Mouse (Mus musculus) cerebellum, adult 11-12 months (tissue): ENCODE results near the gene Nelfe.
A peak's percentile ranks its signal among the peaks of the same experiment; 100 is the strongest.
"Not testable (repeated sequence)": the region's sequence is repeated elsewhere in the genome, so short reads cannot be mapped to it uniquely, and the experiment has no call there.

ENCODE experiments used
- DNase-seq: peaks from one replicate; pipeline ENCODE4 v3.0.0; 2022

Nelfe gene

GRCm38 (mm10) chr17:34894801-34895530 lies 44.8 kb downstream of the Nelfe start:
- DNase-seq = peak; percentile 80

GRCm38 (mm10) chr17:34895724-34896123 lies 45.5 kb downstream of the Nelfe start:
- DNase-seq = peak; percentile 64

DNA sequence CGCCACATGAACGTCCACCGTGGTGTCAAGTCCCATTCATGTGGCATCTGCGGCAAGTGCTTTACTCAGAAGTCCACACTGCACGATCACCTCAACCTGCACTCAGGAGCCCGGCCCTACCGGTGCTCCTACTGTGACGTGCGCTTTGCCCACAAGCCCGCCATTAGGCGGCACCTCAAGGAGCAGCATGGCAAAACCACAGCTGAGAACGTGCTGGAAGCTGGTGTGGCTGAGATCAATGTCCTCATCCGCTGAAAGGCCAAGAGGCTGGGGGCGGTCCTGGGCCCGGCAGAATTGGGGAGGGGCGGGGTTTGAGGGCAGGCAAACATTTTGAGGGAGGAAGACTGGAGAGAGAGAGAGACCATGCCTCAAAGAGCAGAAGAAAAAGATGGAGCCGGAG lies 46.2 kb downstream of the Nelfe start:
- peak; percentile 62 for DNase-seq

- DNase-seq = peak; percentile 71
These were observed 47.4 kb downstream of the Nelfe start for GRCm38 (mm10) chr17:34897373-34898159.

DNA sequence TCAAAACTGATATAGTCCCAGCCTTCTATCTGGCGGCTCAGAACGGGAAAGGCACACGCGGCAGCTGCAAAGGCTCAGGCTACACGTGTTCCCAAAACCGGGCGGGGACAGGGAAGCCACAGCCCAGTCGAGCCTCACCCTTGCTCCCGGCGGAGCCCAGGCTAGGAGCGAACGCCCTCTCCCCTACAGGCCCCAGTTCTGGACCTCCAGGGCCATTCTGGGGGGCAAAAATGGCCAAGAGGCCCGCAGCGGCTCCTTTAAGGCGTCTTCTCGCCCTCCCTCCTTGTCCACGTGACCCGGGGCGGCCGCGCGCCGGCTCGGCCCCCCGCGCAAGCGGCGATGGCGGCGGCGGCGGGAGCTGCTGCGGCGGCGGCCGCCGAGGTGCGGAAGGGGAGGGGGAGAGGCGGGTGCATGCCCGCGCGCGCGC lies 48.0 kb downstream of the Nelfe start, which contains the start of the genes C2 and Ehmt2:
TSS of gene C2 (minus strand) at position 106 of the 427 bp plus-strand sequence.
TSS of gene Ehmt2 (plus strand) at position 310 of the 427 bp plus-strand sequence.
- DNase-seq = peak; percentile 85

DNA sequence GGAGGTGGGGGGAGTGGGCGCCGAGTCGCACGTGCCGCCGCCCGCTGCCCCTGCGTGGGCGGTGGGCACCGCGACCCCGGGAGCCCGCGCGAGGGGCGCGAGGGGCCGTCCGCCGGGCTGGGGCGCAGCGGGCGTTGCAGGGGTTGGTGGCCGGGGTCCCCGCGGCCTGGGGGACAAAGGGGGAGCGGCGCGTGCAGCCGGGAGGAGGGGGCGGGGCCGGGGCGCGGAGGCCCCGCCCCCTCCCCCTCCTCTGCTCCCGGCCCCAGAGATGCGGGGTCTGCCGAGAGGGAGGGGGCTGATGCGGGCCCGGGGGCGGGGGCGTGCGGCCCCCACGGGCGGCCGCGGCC lies 48.5 kb downstream of the Nelfe start:
- DNase-seq = no peak

GRCm38 (mm10) chr17:34899053-34899889 lies 49.1 kb downstream of the Nelfe start:
- DNase-seq = peak; percentile 78

- no peak for DNase-seq
These were observed 49.7 kb downstream of the Nelfe start for GRCm38 (mm10) chr17:34899890-34900243.

- not testable (repeated sequence) for DNase-seq
These were observed 50.6 kb downstream of the Nelfe start for GRCm38 (mm10) chr17:34900826-34901225.

DNA sequence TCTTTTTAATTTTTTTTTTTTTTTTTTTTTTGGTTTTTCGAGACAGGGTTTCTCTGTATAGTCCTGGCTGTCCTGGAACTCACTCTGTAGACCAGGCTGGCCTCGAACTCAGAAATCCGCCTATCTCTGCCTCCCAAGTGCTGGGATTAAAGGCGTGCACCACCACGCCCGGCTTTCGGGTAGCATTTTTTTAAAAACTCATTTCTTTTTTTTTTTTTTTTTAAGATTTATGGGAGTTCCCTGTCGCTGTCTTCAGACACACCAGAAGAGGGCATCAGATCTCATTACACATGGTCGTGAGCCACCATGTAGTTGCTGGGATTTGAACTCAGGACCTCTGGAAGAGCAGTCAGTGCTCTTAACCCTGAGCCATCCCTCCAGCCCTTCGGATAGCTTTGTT lies 51.8 kb downstream of the Nelfe start:
- DNase-seq = not testable (repeated sequence)

GRCm38 (mm10) chr17:34902895-34903294 lies 52.7 kb downstream of the Nelfe start:
- no peak for DNase-seq
